Comparison of ENCODE assay signal across 9 mouse cellular contexts in genomic region chr4:139624116-139624489, GRCm38 (mm10). TPM values are rescaled to one million over a fixed set of nuclear protein-coding genes. Genes with fewer than 3 reads are reported as not detected.
DNase-seq lines count a peak whose midpoint lies in the region; ATAC-seq and TF ChIP-seq lines count a peak whose summit lies in the region.
"Had no signal": no experiment of that assay in that cellular context is flagged by ENCODE, and none has a peak within 500 bp of the region (broad histone marks: within the 10 kb centered on the region; RNA-seq: fewer than 3 reads in every experiment).

No protein-coding gene starts in this region.

- no peak overlapping the region; the same call in 1 of the 2 replicates for H3K4me3 ChIP-seq in lung, embryonic 16.5 days (ENCODE audit: low read length)
- peak overlapping the region; percentile 80 for H3K4me3 ChIP-seq in hindbrain, embryonic 14.5 days (replicated peaks; ENCODE audit: low read length)
- H3K4me3 ChIP-seq in limb, embryonic 14.5 days (replicated peaks; ENCODE audit: low read length), result peak overlapping the region; percentile 56; the same call in 1 of the 2 replicates
- H3K4me3 ChIP-seq in stomach, embryonic 15.5 days (replicated peaks), result peak overlapping the region; percentile 69

- H3K9ac ChIP-seq in lung, embryonic 16.5 days (ENCODE audit: low read length), result no peak overlapping the region
- peak overlapping the region; percentile 75 for H3K9ac ChIP-seq in hindbrain, embryonic 14.5 days
- peak overlapping the region; percentile 16; the same call in 1 of the 2 replicates for H3K9ac ChIP-seq in limb, embryonic 14.5 days (ENCODE audit: low read depth, low read length, severe bottlenecking)
- H3K9ac ChIP-seq in stomach, embryonic 15.5 days, result no peak overlapping the region

- no peak for ATAC-seq in lung, embryonic 16.5 days (ENCODE audit: low read depth)
- ATAC-seq in hindbrain, embryonic 14.5 days (ENCODE audit: low FRiP score), result no peak
- no peak for ATAC-seq in limb, embryonic 14.5 days (ENCODE audit: low FRiP score, low read depth)
- ATAC-seq in stomach, embryonic 15.5 days (ENCODE audit: insufficient read depth, low FRiP score, low read depth), result no peak
- ATAC-seq: Patski had no signal

- intact Hi-C loops in left cerebral cortex, postnatal 25 days (cut with DNase I), result no loop called here

- DNase-seq in lung, postnatal 10 days, result no peak
- DNase-seq in hindbrain, embryonic 14.5 days (ENCODE audit: low spot score), result no peak
- DNase-seq in limb, embryonic 14.5 days (ENCODE audit: low spot score), result no peak
- no peak for DNase-seq in B cell, adult 2 months
- DNase-seq in left cerebral cortex, postnatal 25 days (ENCODE audit: low spot score in 2 of 2), result no peak
- no peak for DNase-seq in left cerebral cortex, adult 11 months (ENCODE audit: low spot score)

- H3K27ac ChIP-seq in lung, embryonic 16.5 days (ENCODE audit: low read length), result no peak overlapping the region
- no peak overlapping the region for H3K27ac ChIP-seq in hindbrain, embryonic 14.5 days
- no peak overlapping the region for H3K27ac ChIP-seq in limb, embryonic 14.5 days (replicated peaks; ENCODE audit: low read depth, low read length)
- no peak overlapping the region for H3K27ac ChIP-seq in stomach, embryonic 15.5 days

- peaks cover 19% of the 10 kb centered on the region for H3K4me1 ChIP-seq in lung, embryonic 16.5 days (replicated peaks; ENCODE audit: control insufficient read depth, insufficient read depth, low read length)
- peaks cover 20% of the 10 kb centered on the region for H3K4me1 ChIP-seq in hindbrain, embryonic 14.5 days (replicated peaks; ENCODE audit: control insufficient read depth, insufficient read depth, low read length)
- peaks cover 12% of the 10 kb centered on the region for H3K4me1 ChIP-seq in limb, embryonic 14.5 days (ENCODE audit: control insufficient read depth, insufficient read depth, low read length)
- H3K4me1 ChIP-seq in stomach, embryonic 15.5 days, result peaks cover 25% of the 10 kb centered on the region

- H3K27me3 ChIP-seq in lung, embryonic 16.5 days (ENCODE audit: control insufficient read depth, insufficient read depth, low read depth, low read length), result no peaks in the 10 kb centered on the region
- H3K27me3 ChIP-seq in hindbrain, embryonic 14.5 days (ENCODE audit: control insufficient read depth, insufficient read depth, low read length), result no peaks in the 10 kb centered on the region
- H3K27me3 ChIP-seq in limb, embryonic 14.5 days (ENCODE audit: control insufficient read depth, insufficient read depth, low read length), result no peaks in the 10 kb centered on the region
- H3K27me3 ChIP-seq in stomach, embryonic 15.5 days (replicated peaks), result no peaks in the 10 kb centered on the region
- H3K27me3 ChIP-seq: Patski had no signal

- H3K4me2 ChIP-seq in lung, embryonic 16.5 days (ENCODE audit: low read depth, low read length), result peak overlapping the region; percentile 89
- peak overlapping the region; percentile 89 for H3K4me2 ChIP-seq in hindbrain, embryonic 14.5 days (replicated peaks)
- H3K4me2 ChIP-seq in limb, embryonic 14.5 days (replicated peaks; ENCODE audit: low read depth, low read length, severe bottlenecking), result peak overlapping the region; percentile 74
- H3K4me2 ChIP-seq in stomach, embryonic 15.5 days, result peak overlapping the region; percentile 90

- WGBS in lung, embryonic 16.5 days, result 38% methylated on average over 5 of the region's 5 CpGs
- WGBS in hindbrain, embryonic 14.5 days, result 52% methylated on average over 5 of the region's 5 CpGs
- WGBS in limb, embryonic 14.5 days, result 72% methylated on average over 5 of the region's 5 CpGs
- WGBS in stomach, embryonic 15.5 days, result 49% methylated on average over 5 of the region's 5 CpGs

- H3K36me3 ChIP-seq in lung, embryonic 16.5 days (ENCODE audit: control insufficient read depth, insufficient read depth, low read length), result no peaks in the 10 kb centered on the region
- no peaks in the 10 kb centered on the region; the same call in 1 of the 2 replicates for H3K36me3 ChIP-seq in hindbrain, embryonic 14.5 days (replicated peaks; ENCODE audit: control insufficient read depth, insufficient read depth)
- no peaks in the 10 kb centered on the region for H3K36me3 ChIP-seq in limb, embryonic 14.5 days (ENCODE audit: control insufficient read depth, insufficient read depth, low read length)
- no peaks in the 10 kb centered on the region for H3K36me3 ChIP-seq in stomach, embryonic 15.5 days

- no peaks in the 10 kb centered on the region for H3K9me3 ChIP-seq in lung, embryonic 16.5 days (ENCODE audit: control insufficient read depth, low read length)
- no peaks in the 10 kb centered on the region for H3K9me3 ChIP-seq in hindbrain, embryonic 14.5 days (ENCODE audit: control insufficient read depth, low read length)
- H3K9me3 ChIP-seq in limb, embryonic 14.5 days (ENCODE audit: control insufficient read depth, low read length), result no peaks in the 10 kb centered on the region
- no peaks in the 10 kb centered on the region for H3K9me3 ChIP-seq in stomach, embryonic 15.5 days

- TF ChIP-seq POLR2A in limb, embryonic 14.5 days (IDR thresholded peaks at IDR 0.05; ENCODE audit: borderline replicate concordance, extremely low read depth, insufficient read depth, insufficient read length), result no peak

RNA-seq across cellular contexts. Expression of gene Aldh4a1, which starts 1.4 kb away (rescaled TPM):
- 25.5 and 30.7 TPM in 2 replicates for polyA plus RNA-seq in lung, embryonic 16.5 days (2015; fragmentation: Nextera tagmentation; extraction: Ambion mirVana)
- polyA plus RNA-seq in hindbrain, embryonic 14.5 days (2014; fragmentation: Nextera tagmentation; extraction: Ambion mirVana), result 18.1 and 18.8 TPM in 2 replicates
- polyA plus RNA-seq in limb, embryonic 14.5 days (2012; rRNA removed), result 21.9 and 25.6 TPM in 2 replicates
- 21.9 and 23.0 TPM in 2 replicates for polyA plus RNA-seq in limb, embryonic 14.5 days (2014; fragmentation: Nextera tagmentation; extraction: Ambion mirVana)
- polyA plus RNA-seq in stomach, embryonic 15.5 days (2015; fragmentation: Nextera tagmentation; extraction: Ambion mirVana), result 27.6 and 30.7 TPM in 2 replicates
- total RNA-seq in left cerebral cortex, postnatal 25 days (2021), result 10 to 100 TPM; 15.9 to 17.3 TPM

RNA-seq across cellular contexts. Expression of gene Gm21969, which starts 21.1 kb away (rescaled TPM):
- 0.05 TPM in 1 of 2 replicates, not detected in the other for polyA plus RNA-seq in lung, embryonic 16.5 days (2015; fragmentation: Nextera tagmentation; extraction: Ambion mirVana)
- 0.07 TPM in 1 of 2 replicates, not detected in the other for polyA plus RNA-seq in hindbrain, embryonic 14.5 days (2014; fragmentation: Nextera tagmentation; extraction: Ambion mirVana)
- polyA plus RNA-seq in limb, embryonic 14.5 days (2012; rRNA removed), result 0.03 TPM in 1 of 2 replicates, not detected in the other
- polyA plus RNA-seq in limb, embryonic 14.5 days (2014; fragmentation: Nextera tagmentation; extraction: Ambion mirVana), result not detected in 2 replicates
- polyA plus RNA-seq in stomach, embryonic 15.5 days (2015; fragmentation: Nextera tagmentation; extraction: Ambion mirVana), result not detected in 2 replicates
- total RNA-seq in left cerebral cortex, postnatal 25 days (2021), result not detected
- polyA plus RNA-seq: Patski had no signal

RNA-seq across cellular contexts. Expression of gene Tas1r2, which starts 29.2 kb away (rescaled TPM):
- polyA plus RNA-seq in lung, embryonic 16.5 days (2015; fragmentation: Nextera tagmentation; extraction: Ambion mirVana), result not detected in 2 replicates
- not detected in 2 replicates for polyA plus RNA-seq in hindbrain, embryonic 14.5 days (2014; fragmentation: Nextera tagmentation; extraction: Ambion mirVana)
- 0.04 and 0.05 TPM in 2 replicates for polyA plus RNA-seq in limb, embryonic 14.5 days (2012; rRNA removed)
- not detected in 2 replicates for polyA plus RNA-seq in limb, embryonic 14.5 days (2014; fragmentation: Nextera tagmentation; extraction: Ambion mirVana)
- polyA plus RNA-seq in stomach, embryonic 15.5 days (2015; fragmentation: Nextera tagmentation; extraction: Ambion mirVana), result not detected in 2 replicates
- total RNA-seq in left cerebral cortex, postnatal 25 days (2021), result not detected

Comparison
In these comparisons a context has a peak if more than half of its experiments do, and no peak if none do; other contexts are left out.
1. H3K9ac ChIP-seq: peak in hindbrain, embryonic 14.5 days (single experiment) and limb, embryonic 14.5 days (single experiment); none in lung, embryonic 16.5 days (single experiment) and stomach, embryonic 15.5 days (single experiment).
2. Peak in every context shown above with its lines, with median percentiles within 50 percentile points of each other: H3K4me2 ChIP-seq.